Mouse (Mus musculus) testis, adult 2 months (tissue): ENCODE data around the gene Pnpla8.

ENCODE experiments used
- CTCF ChIP-seq: fragments of 200-500 bp; IDR thresholded peaks from 2 replicates; pipeline ENCODE4 v1.5.1; 2012; ENCODE audit warnings: low read depth, mild to moderate bottlenecking, inconsistent platforms, low read length, moderate library complexity; ENCODE audit not compliant: control insufficient read depth, insufficient read depth, insufficient replicate concordance
- POLR2A ChIP-seq: fragments of 200-500 bp; IDR thresholded peaks from 2 replicates; pipeline ENCODE4 v1.6.1; 2012; ENCODE audit warnings: low read depth, mild to moderate bottlenecking, inconsistent platforms, low read length, moderate library complexity; ENCODE audit not compliant: control insufficient read depth

GRCm38 (mm10) chr12:44355116-44355515 is 133.9 kb downstream of the Pnpla8 start:
- TF ChIP-seq POLR2A (no peak), CTCF (no peak)
